Mouse (Mus musculus) heart, adult 2 months (tissue): ENCODE results near the gene Gm17581. TPM values are rescaled to one million over a fixed set of nuclear protein-coding genes. Genes with fewer than 3 reads are reported as not detected.

Experiments
- DNase-seq, 2 experiments: peaks; one replicate each; pipeline ENCODE4 v3.0.0; 2021
- H3K27ac ChIP-seq: fragments of 200-600 bp; 2 replicates; pipeline ENCODE4 v1.8.1; 2022
- H3K27me3 ChIP-seq: fragments of 200-500 bp; 2 replicates; pipeline ENCODE4 v1.6.1; 2012; ENCODE audit warnings: mild to moderate bottlenecking, low read length, inconsistent platforms, mixed read lengths; ENCODE audit not compliant: control insufficient read depth, insufficient read depth
- H3K36me3 ChIP-seq: fragments of 200-500 bp; 2 replicates; pipeline ENCODE4 v1.6.1; 2012; ENCODE audit warnings: low read length, inconsistent platforms; ENCODE audit not compliant: control insufficient read depth, insufficient read depth
- H3K4me1 ChIP-seq: fragments of 200-500 bp; 2 replicates; pipeline ENCODE4 v1.6.1; 2011; ENCODE audit warnings: low read length; ENCODE audit not compliant: control insufficient read depth, insufficient read depth
- H3K4me3 ChIP-seq: fragments of 200-600 bp; 2 replicates; pipeline ENCODE4 v1.8.1; 2022
- H3K79me2 ChIP-seq: fragments of 200-500 bp; replicated peaks from 2 replicates; pipeline ENCODE4 v1.6.1; 2012; ENCODE audit warnings: mild to moderate bottlenecking, inconsistent platforms, low read length, moderate library complexity, mixed read lengths; ENCODE audit not compliant: control insufficient read depth, insufficient read depth
- H3K9ac ChIP-seq: fragments of 200-500 bp; 2 replicates; pipeline ENCODE4 v1.6.1; 2012; ENCODE audit warnings: low read depth, mild to moderate bottlenecking, control low read depth, inconsistent platforms, low read length, mixed read lengths
- CTCF ChIP-seq: fragments of 200-600 bp; IDR thresholded peaks from 2 replicates; pipeline ENCODE4 v1.8.1; 2022; ENCODE audit warnings: antibody characterized with exemption, mild to moderate bottlenecking, moderate library complexity
- EP300 ChIP-seq: fragments of 200-500 bp; IDR thresholded peaks from 2 replicates; pipeline ENCODE4 v1.6.1; 2011; ENCODE audit warnings: low read depth, low read length, control low read depth; ENCODE audit not compliant: insufficient read depth
- POLR2A ChIP-seq: fragments of 200-500 bp; IDR thresholded peaks from 2 replicates; pipeline ENCODE4 v1.6.1; 2011; ENCODE audit warnings: mild to moderate bottlenecking, low read depth, low read length, control low read depth; ENCODE audit not compliant: insufficient read depth
- WGBS: fragments of 180-500 bp; shearing (Covaris S2); methylation state at CpG from one replicate; pipeline ENCODE4 v1.1.7; 2018; 5-methylcytosine and 5-hydroxymethylcytosine counted together
- intact Hi-C: fragments of 180-260 bp; cut with DNase I; formaldehyde crosslinking; loops from one replicate; pipeline ENCODE4 v1.15.1; 2025
- polyA plus RNA-seq: library from polyadenylated mRNA; depleted of rRNA; stranded (reverse); fragments of >200 nt; gene quantifications from 2 replicates; pipeline ENCODE4 v1.2.3, GENCODE M21; 2012
- total RNA-seq, 2 experiments: library from RNA; stranded (reverse); gene quantifications; 2 replicates each; pipeline ENCODE4 v1.2.3; 2021

The Gm17581 gene
- total and polyA plus RNA-seq, 3 experiments = not detected

DNA sequence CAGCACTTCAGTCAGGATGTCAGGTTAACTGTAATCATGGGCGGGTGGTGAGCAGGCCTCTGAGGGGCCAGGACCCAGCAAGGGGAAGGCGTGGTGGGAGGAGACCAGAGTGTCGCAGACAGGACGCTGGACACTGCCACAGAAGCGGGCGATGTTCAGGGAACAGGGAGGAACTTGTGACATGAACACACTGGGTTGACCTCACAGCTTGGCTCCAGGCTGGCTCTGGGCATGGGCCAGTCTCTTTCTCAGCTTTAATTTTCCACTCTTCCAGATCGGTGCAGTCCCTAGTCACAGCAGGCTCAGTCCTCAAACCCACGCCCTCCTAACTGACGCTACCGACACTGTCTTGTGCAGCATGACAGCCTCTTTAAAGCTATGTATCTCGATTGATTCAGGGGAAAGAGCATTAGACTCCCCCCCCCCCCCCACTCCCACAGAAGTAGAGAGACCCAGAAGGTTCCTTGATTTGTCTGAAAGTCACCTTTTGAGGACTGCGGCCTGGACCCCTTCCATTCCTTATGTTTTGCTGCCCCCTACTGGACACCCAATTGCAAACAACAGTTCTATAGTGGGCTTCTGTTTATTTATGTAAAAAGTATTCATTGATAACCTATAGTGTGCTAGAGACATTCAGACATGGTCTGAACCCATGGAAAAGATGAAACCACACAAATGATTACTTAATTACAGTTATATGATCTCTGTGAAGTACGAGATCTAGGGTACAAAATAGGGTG, 29.2 kb upstream of the Gm17581 start:
- no peaks in the 10 kb centered on the region for H3K27me3 ChIP-seq
- no peak overlapping the region for H3K27ac ChIP-seq
- TF ChIP-seq CTCF = peak; percentile 79
- no peak for TF ChIP-seq POLR2A
- TF ChIP-seq EP300 = no peak
- H3K36me3 ChIP-seq = no peaks in the 10 kb centered on the region
- intact Hi-C loops = loop anchor here (1.0 to 5.0 kb wide), 4 partner anchors 69 to 253 kb away; no protein-coding TSS in a partner anchor
- no peaks in the 10 kb centered on the region for H3K79me2 ChIP-seq
- 49% methylated on average over 13 of the region's 13 CpGs for WGBS
- H3K4me1 ChIP-seq = no peaks in the 10 kb centered on the region
- DNase-seq = peak; percentile 53 to 62
- H3K4me3 ChIP-seq = no peak overlapping the region
- H3K9ac ChIP-seq = no peak overlapping the region

DNA sequence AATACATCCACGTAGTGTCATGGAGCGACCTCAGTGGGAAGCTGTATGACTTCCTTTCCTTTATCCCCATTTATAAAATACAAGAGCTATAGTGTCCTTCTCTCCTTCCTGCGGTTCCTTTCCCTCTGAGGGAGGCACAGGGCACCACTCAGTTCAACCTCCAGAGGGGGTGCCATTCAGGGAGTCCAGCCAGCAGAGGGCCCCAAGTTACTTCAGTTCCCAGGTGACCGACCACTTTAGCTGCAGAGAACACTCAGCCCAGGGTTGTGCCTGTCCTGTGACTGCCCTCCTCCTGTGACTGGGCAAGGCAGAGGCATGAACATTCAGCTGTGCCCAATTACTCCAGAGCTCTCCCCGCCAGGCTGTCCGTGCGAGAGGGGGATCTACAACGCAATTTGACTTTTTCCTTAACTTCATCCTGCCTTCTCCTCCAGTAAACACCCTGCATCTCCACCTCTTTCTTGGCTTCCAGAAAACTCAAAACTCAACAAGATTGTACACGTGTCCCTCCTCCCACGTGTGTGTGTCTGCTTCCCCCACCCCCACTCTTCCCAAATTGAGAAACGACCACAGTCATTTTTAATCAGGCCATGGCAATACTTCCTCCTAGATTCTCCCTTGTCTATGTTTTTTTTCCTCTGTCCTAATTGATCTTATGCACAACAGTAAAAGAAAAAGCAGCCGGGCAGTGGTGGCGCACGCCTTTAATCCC, 21.3 kb upstream of the Gm17581 start:
- DNase-seq = no peak
- Histone ChIP-seq H3K4me3 (no peak overlapping the region), H3K27ac (no peak overlapping the region), H3K27me3 (no peaks in the 10 kb centered on the region), H3K36me3 (no peaks in the 10 kb centered on the region), H3K4me1 (no peaks in the 10 kb centered on the region), H3K9ac (no peak overlapping the region), H3K79me2 (no peaks in the 10 kb centered on the region)
- no peak for TF ChIP-seq POLR2A
- peak; percentile 38 for TF ChIP-seq CTCF
- 54% methylated on average over 14 of the region's 14 CpGs for WGBS
- intact Hi-C loops = no loop called here

GRCm38 (mm10) chr2:155755746-155756145, 20.1 kb upstream of the Gm17581 start:
- Histone ChIP-seq H3K9ac (no peak overlapping the region), H3K27me3 (no peaks in the 10 kb centered on the region), H3K79me2 (no peaks in the 10 kb centered on the region), H3K4me3 (no peak overlapping the region), H3K36me3 (no peaks in the 10 kb centered on the region), H3K27ac (no peak overlapping the region), H3K4me1 (no peaks in the 10 kb centered on the region)
- WGBS = 0% methylated on average over 1 of the region's 1 CpGs
- TF ChIP-seq CTCF (peak; percentile 68), POLR2A (no peak)
- intact Hi-C loops = no loop called here
- DNase-seq = peak in 1 of 2 experiments; percentile 23

DNA sequence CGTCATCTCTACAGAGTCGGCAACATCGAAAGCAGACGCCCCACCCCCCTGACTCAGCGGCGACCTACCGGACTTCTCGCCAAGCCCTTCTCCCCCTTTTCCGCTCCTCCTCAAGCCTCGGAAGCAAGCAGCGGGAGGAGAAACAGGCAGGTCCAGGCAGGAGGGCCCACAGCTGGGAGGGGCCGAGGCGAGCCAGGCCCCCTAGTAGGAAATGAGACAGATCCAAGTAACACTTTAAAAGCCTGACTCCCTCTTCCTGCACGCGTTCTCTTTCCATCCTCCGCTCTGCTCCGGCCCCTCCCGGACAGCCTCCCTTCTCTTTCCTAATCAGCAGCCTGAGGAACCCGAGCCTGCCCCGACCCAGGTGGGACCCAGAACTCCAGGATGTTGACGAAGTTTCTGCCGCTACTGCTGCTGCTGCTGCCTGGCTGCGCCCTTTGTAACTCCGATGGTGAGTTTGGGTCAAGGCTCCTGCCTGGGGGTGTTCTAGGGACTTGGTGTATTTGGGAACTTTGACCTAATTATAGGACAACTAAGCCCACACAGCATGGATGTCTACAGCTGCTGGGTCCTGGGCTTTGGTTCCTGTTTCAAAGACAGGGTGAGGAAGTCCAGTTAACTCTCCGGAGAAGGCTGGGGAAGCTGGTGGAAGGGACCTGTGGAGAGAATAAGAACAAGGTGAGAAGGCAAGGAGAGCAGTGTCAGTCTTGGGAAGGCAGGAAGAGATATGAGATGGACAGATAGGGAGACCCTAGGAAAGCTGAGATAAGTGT, 15.5 kb upstream of the Gm17581 start, which contains the start of gene Procr:
Procr (plus strand) TSS at position 104 of the 773 bp plus-strand sequence.
- H3K27ac ChIP-seq = peak within 1 kb of the TSS; percentile 8; the same call in 1 of the 2 replicates
- 4% methylated on average over 25 of the region's 25 CpGs for WGBS
- H3K4me3 ChIP-seq = peak within 1 kb of the TSS; percentile 53
- H3K27me3 ChIP-seq = no peaks in the 10 kb centered on the region
- H3K4me1 ChIP-seq = no peaks in the 10 kb centered on the region
- no peaks in the 10 kb centered on the region for H3K79me2 ChIP-seq
- intact Hi-C loops = no loop called here
- peak; percentile 61 to 68 for DNase-seq
- H3K9ac ChIP-seq = peak within 1 kb of the TSS; percentile 47
- TF ChIP-seq CTCF (no peak), POLR2A (no peak)
- no peaks in the 10 kb centered on the region for H3K36me3 ChIP-seq

DNA sequence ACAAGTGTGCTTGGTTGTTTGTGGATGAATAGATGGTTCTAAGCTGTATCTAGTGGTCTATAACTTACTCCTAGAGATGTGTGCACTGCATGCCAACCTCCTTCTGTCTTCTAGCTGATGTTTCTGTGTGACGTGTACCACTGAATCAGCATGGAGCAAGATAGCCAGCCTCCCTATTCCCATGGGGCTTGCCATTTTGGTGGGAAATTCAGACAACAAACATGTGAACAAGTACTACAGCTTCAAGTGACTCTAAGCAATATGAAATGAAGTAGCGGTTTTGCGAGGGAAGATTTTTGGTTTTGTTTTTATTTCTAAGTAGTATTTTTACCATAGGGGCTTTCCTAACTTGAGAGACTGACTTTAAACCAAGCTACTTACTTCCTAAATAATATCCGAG, 13.7 kb upstream of the Gm17581 start:
- no peaks in the 10 kb centered on the region for H3K79me2 ChIP-seq
- no peak for TF ChIP-seq CTCF
- TF ChIP-seq EP300 = no peak
- TF ChIP-seq POLR2A = no peak
- H3K27ac ChIP-seq = no peak overlapping the region
- H3K9ac ChIP-seq = no peak overlapping the region
- intact Hi-C loops = no loop called here
- no peaks in the 10 kb centered on the region for H3K36me3 ChIP-seq
- no peaks in the 10 kb centered on the region for H3K27me3 ChIP-seq
- no peak for DNase-seq
- 78% methylated on average over 4 of the region's 4 CpGs for WGBS
- H3K4me1 ChIP-seq = no peaks in the 10 kb centered on the region
- H3K4me3 ChIP-seq = no peak overlapping the region
